Mouse (Mus musculus) mouse embryonic stem cell (cell line): Measurements from ENCODE around the gene Gm10073.

Experiments
- in situ Hi-C, 2 experiments: fragments of 300-500 bp; cut with MboI; formaldehyde crosslinking; loops; 1 replicate in 1 of 2; 3 replicates in 1 of 2; pipeline ENCODE4 v1.14.3; 2019 to 2020; ENCODE audit warnings: low sequenced_read_pairs in 2 of 2, low pct_unique_long_range_greater_than_20kb in 1 of 2, mixed read lengths in 1 of 2; ENCODE audit not compliant: unreplicated experiment in 1 of 2

The Gm10073 gene

GRCm38 (mm10) chr8:106528596-106529249, 44.5 kb downstream of the Gm10073 start:
- in situ Hi-C loops, result loop anchor here (5.0 kb wide), 1 partner anchor 96 kb away; no protein-coding TSS in a partner anchor

DNA sequence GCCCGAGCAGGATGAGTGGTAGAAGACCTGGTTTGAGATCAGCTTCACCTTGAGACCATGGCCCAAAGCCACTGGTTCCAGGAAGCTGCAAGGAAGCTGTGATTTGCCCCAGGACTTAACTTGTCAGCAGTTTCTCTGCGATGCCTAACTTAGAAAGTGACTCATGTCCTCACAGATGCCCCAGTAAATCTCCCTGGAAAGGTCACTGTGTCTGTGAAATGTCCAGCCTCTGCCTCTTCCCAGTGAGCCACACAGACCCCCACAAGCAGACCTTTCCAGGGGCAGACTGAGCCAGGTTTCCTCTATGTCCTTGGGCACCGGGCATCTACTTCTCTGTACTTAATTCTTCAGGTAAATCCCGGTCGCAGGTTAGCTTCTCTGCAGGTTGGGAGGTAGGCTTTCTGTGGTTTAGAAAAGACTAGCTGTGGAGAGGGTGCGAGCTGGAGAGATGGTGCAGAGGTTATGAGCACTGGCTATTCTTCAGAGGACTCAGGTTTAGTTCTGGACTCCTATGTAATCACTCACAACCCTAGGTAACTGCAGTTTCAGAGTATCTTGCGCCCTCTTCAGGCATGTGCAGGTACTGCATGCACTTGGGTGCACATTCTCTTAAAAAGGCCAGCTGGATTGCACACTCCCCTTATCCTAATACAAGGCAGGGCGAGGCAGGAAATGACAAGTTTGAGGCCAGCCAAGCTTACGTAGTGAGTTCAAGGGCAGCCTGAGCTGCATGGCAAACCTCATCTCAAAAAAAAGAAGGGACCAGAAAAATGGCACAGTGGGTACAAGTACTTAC, 45.8 kb downstream of the Gm10073 start:
- in situ Hi-C loops, result loop anchor here (5.0 kb wide), 1 partner anchor 95 kb away; no protein-coding TSS in a partner anchor

DNA sequence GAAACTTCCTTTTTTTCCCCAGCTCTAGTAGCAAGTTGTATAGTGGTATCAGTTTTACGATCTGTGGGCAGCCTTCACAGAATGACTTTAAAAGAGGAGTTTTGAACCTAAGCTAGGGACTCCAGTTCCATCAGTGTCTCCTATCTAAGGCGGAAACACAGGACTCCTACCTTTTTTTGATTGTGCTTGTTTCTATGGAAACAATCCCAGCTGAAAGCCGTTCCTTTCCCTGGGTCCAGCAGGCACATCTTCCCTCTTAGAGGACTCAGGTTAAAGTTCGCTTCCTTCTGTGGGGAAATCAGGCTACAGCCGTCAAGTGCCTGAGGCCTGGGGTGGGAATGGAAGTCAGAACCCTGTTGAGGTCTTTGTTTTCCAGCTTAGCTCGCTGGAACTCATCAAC, 46.5 kb downstream of the Gm10073 start:
- in situ Hi-C loops, result loop anchor here (5.0 kb wide), 1 partner anchor 94 kb away; no protein-coding TSS in a partner anchor
